In the genomic region with DNA sequence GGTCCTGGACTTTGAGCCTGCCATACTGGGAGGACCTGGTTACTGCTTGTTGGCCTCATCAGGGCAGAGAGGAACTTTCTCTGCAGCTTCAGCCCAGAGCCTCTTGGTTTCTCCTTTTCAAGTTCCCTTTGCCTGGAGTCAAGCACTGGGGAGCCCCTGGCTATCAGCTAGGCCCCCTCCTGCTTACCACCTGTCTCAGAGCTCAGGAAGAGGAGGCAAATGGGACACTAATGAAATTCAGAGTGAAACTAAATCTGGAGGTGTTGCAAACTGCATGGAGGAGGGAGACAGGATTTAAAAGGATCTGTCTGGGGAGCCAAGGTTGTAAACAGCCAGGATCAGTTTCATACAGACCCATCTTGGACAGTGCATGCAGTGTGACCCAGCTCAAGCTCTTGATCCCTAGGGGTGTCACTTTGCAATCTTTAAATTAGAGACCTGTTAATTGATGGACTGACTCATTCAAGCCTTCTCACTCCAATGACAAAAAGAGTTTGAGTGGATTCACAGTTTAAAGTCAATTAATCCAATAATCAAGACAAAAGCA, we compare ENCODE assay signal across 12 mouse cellular contexts.
"Had no signal": no experiment of that assay in that cellular context is flagged by ENCODE, and none has a peak within 500 bp of the region (broad histone marks: within the 10 kb centered on the region; RNA-seq: fewer than 3 reads in every experiment).

No protein-coding gene starts in this region.

- ATAC-seq: liver, embryonic 12.5 days; midbrain, embryonic 15.5 days had no signal

- H3K27ac ChIP-seq: limb, embryonic 15.5 days; liver, embryonic 12.5 days; midbrain, embryonic 10.5 days; midbrain, embryonic 15.5 days; neural tube, embryonic 12.5 days had no signal

- H3K27me3 ChIP-seq: limb, embryonic 15.5 days; liver, embryonic 12.5 days; midbrain, embryonic 15.5 days; neural tube, embryonic 12.5 days had no signal

- H3K9me3 ChIP-seq: limb, embryonic 15.5 days; liver, embryonic 12.5 days; midbrain, embryonic 10.5 days; midbrain, embryonic 15.5 days; neural tube, embryonic 12.5 days had no signal

- H3K9ac ChIP-seq: limb, embryonic 15.5 days; liver, embryonic 12.5 days; lung, embryonic 14.5 days; midbrain, embryonic 15.5 days; neural tube, embryonic 12.5 days had no signal

- H3K4me2 ChIP-seq: limb, embryonic 15.5 days; liver, embryonic 12.5 days; lung, embryonic 14.5 days; midbrain, embryonic 15.5 days; neural tube, embryonic 12.5 days had no signal

- H3K36me3 ChIP-seq: limb, embryonic 15.5 days; liver, embryonic 12.5 days; midbrain, embryonic 10.5 days; midbrain, embryonic 15.5 days; neural tube, embryonic 12.5 days had no signal

- DNase-seq: kidney, postnatal 14 days; layer of hippocampus, adult 9-11 months; layer of hippocampus, postnatal 36 days; lung, embryonic 14.5 days; lung, postnatal 10 days; lung, postnatal 4 days; thymus, postnatal 4 days had no signal

- H3K4me1 ChIP-seq: limb, embryonic 15.5 days; liver, embryonic 12.5 days; midbrain, embryonic 10.5 days; midbrain, embryonic 15.5 days; neural tube, embryonic 12.5 days had no signal

- H3K4me3 ChIP-seq: limb, embryonic 15.5 days; liver, embryonic 12.5 days; midbrain, embryonic 10.5 days; midbrain, embryonic 15.5 days; neural tube, embryonic 12.5 days had no signal
